Mouse (Mus musculus) cortical plate, adult 2 months (tissue): ENCODE data around the gene Aldh5a1.

Source experiments
- CTCF ChIP-seq: fragments of 200-500 bp; IDR thresholded peaks from 2 replicates; pipeline ENCODE4 v1.5.1; 2011; ENCODE audit warnings: mild to moderate bottlenecking, control low read depth, low read length; ENCODE audit not compliant: insufficient read depth; ENCODE audit errors: extremely low read depth
- POLR2A ChIP-seq: fragments of 200-500 bp; IDR thresholded peaks from 2 replicates; pipeline ENCODE4 v1.6.1; 2011; ENCODE audit warnings: mild to moderate bottlenecking, low read length, control low read depth; ENCODE audit not compliant: insufficient read depth; ENCODE audit errors: extremely low read depth

DNA sequence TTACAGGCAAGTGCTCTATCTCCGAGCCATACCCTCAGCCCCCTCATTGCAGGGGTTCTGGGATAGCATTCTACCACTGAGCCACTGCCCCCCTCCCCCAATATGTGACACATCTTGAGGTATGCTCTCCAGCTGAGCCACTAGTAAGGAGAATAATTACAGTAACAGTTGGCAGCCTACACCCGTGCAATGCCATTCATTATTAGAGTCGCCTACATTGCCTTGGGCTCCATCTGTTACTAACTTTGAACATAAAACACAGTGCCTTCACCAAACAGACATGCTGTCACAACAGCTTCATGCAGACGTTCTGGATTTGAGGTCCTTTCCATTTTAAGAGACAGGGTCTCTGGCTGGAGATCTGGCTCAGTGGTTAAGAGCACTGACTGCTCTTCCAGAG, 38.9 kb upstream of the Aldh5a1 start:
- TF ChIP-seq CTCF (no peak), POLR2A (no peak)
